Mouse (Mus musculus) CD4-positive, CD25-positive, alpha-beta regulatory T cell, adult 2 months (primary cell): Measurements from ENCODE around the gene Gsx1.
A peak's percentile ranks its signal among the peaks of the same experiment; 100 is the strongest.

ENCODE experiments used
- DNase-seq: peaks from one replicate; pipeline ENCODE4 v3.0.0-alpha.2; 2012; ENCODE audit warnings: low read depth, low spot score

Gene Gsx1

GRCm38 (mm10) chr5:147188571-147188975 is at the start of gene Gsx1:
Gsx1 (plus strand) TSS chr5:147188696.
- peak; percentile 53 for DNase-seq

- peak; percentile 27 for DNase-seq
Measured at GRCm38 (mm10) chr5:147147340-147147739, 41.2 kb upstream of the Gsx1 start.

GRCm38 (mm10) chr5:147154806-147155371 is 33.6 kb upstream of the Gsx1 start:
- DNase-seq, result no peak

- DNase-seq, result no peak
Measured at GRCm38 (mm10) chr5:147155449-147156133, 32.9 kb upstream of the Gsx1 start.

GRCm38 (mm10) chr5:147156376-147156775 is 32.1 kb upstream of the Gsx1 start:
- DNase-seq, result no peak

- DNase-seq, result no peak
Measured at GRCm38 (mm10) chr5:147157441-147157840, 31.1 kb upstream of the Gsx1 start.

- peak; percentile 28 for DNase-seq
Measured at GRCm38 (mm10) chr5:147159320-147159719, 29.2 kb upstream of the Gsx1 start.

GRCm38 (mm10) chr5:147159792-147160191 is 28.7 kb upstream of the Gsx1 start:
- no peak for DNase-seq

- DNase-seq, result no peak
Measured at GRCm38 (mm10) chr5:147165060-147165459, 23.4 kb upstream of the Gsx1 start.

- DNase-seq, result no peak
Measured at GRCm38 (mm10) chr5:147170088-147170487, 18.4 kb upstream of the Gsx1 start.

- DNase-seq, result no peak
Measured at GRCm38 (mm10) chr5:147174046-147174445, 14.4 kb upstream of the Gsx1 start.

GRCm38 (mm10) chr5:147185174-147185915 is 3.2 kb upstream of the Gsx1 start:
- peak; percentile 10 for DNase-seq

GRCm38 (mm10) chr5:147186001-147186431 is 2.5 kb upstream of the Gsx1 start:
- DNase-seq, result peak; percentile 36

- peak; percentile 12 for DNase-seq
Measured at GRCm38 (mm10) chr5:147186781-147187551, 1.5 kb upstream of the Gsx1 start.

GRCm38 (mm10) chr5:147187552-147188170 is 835 bp upstream of the Gsx1 start:
- peak; percentile 12 for DNase-seq

- no peak for DNase-seq
Measured at GRCm38 (mm10) chr5:147189156-147189555, 660 bp downstream of the Gsx1 start.

- DNase-seq, result no peak
Measured at GRCm38 (mm10) chr5:147189836-147190602, 1.5 kb downstream of the Gsx1 start.

GRCm38 (mm10) chr5:147190885-147191284 is 2.4 kb downstream of the Gsx1 start:
- no peak for DNase-seq

- DNase-seq, result no peak
Measured at GRCm38 (mm10) chr5:147191801-147192575, 3.5 kb downstream of the Gsx1 start.

- DNase-seq, result no peak
Measured at GRCm38 (mm10) chr5:147192576-147192960, 4.1 kb downstream of the Gsx1 start.
